Mouse (Mus musculus): ENCODE measurements around the gene Ascl5. TPM values are rescaled to one million over a fixed set of nuclear protein-coding genes. Genes with fewer than 3 reads are reported as not detected.

Ascl5 gene
- polyA plus RNA-seq, 1 experiment from 2014 or later = 0.33 TPM

DNA sequence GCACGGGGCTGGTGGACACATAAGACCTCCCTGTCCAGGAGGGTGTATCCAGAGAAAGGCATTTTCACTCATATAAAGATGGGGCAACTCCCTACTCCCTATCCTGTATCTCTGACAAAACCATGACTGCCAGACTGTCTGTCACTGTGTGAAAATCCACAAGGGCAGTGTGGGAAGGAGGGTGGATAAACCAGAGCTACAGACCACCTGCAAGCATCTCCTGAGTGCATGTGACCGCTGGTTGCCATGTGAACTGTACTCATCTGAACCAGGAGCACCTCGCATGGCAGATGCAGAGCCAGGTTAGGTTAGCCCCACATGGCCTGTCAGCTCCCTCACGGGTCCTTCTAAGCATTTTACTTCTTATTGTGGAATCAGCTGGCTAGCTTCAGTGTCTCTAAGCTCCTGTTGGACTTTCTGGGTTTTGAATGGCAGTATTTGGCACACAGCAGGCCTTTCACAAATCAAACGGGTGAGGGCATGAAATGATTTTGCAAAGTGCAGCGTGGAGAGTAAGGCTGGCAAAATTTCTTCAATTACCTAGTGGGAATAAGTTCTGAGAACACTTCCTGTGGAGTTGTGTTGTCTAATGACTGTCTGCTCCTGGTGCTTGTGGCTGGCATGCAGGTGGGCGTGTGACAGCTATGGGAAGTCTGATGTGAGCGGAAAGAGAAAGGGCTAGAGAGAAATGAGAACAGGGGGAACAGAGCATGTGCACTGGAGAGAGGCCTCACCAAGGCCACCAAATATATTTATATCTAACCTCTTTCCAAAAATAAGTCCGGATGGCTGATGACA is 39.0 kb downstream of the Ascl5 start:
- Histone ChIP-seq H3K36me3 (no peaks in the 10 kb centered on the region), H3K27me3 (replicated peaks) (no peaks in the 10 kb centered on the region), H3K4me2 (no peak overlapping the region), H3K27ac (no peak overlapping the region), H3K4me3 (replicated peaks) (no peak overlapping the region), H3K4me1 (no peaks in the 10 kb centered on the region), H3K9ac (no peak overlapping the region), H3K9me3 (no peaks in the 10 kb centered on the region)
- 75% methylated on average over 9 of the region's 9 CpGs for WGBS
- ATAC-seq (ENCODE audit: insufficient read depth, low FRiP score, low read depth) = no peak

DNA sequence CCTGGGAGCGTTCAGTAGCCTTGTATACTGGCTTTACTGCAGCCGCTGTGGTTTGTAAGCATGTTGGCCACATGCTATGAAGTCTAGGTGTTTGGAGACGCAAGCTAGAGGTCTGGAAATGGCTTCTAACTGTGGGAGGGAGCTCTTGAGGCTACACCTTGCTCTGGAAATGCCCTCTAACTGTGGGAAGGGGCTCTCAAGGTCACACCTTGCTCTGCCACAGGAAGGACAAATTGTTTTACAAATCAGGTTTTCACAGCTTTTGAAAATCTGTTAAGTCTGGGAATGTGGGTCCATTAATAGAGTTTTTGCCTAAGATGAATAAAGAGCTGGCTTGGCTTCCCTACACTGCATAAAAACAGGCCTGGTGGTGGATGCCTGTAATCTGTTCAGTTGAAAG is 43.1 kb downstream of the Ascl5 start:
- Histone ChIP-seq H3K9ac (no peak overlapping the region), H3K9me3 (no peaks in the 10 kb centered on the region), H3K4me2 (no peak overlapping the region), H3K4me1 (no peaks in the 10 kb centered on the region), H3K36me3 (no peaks in the 10 kb centered on the region), H3K27ac (no peak overlapping the region), H3K27me3 (replicated peaks) (no peaks in the 10 kb centered on the region), H3K4me3 (replicated peaks) (no peak overlapping the region)
- no peak for ATAC-seq (ENCODE audit: insufficient read depth, low FRiP score, low read depth)
- 68% methylated on average over 3 of the region's 3 CpGs for WGBS

DNA sequence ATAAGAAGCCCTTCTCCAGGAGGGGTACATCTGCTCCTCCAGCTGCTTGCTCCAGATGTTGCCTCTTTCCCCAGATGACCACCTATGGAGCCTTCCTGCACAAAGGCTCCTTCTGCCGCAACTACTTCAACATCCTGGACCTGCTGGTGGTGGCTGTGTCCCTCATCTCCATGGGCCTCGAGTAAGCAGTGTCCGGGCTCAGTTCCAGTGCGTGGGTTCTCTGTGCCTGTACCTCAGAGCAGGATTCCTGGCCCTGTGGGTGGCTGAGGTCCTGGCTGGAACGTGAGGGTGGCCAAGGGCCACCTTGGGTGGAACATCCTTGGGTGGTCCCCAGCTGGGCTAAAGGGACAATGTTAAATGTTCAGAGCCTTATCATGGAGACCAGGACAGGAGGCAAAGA is 44.2 kb downstream of the Ascl5 start:
- no peak overlapping the region for H3K4me3 ChIP-seq (replicated peaks)
- H3K27me3 ChIP-seq (replicated peaks) = no peaks in the 10 kb centered on the region
- no peak for ATAC-seq (ENCODE audit: insufficient read depth, low FRiP score, low read depth)
- no peaks in the 10 kb centered on the region for H3K9me3 ChIP-seq
- H3K27ac ChIP-seq = no peak overlapping the region
- no peak overlapping the region for H3K4me2 ChIP-seq
- 81% methylated on average over 5 of the region's 5 CpGs for WGBS
- no peak overlapping the region for H3K9ac ChIP-seq
- no peaks in the 10 kb centered on the region for H3K36me3 ChIP-seq
- no peaks in the 10 kb centered on the region for H3K4me1 ChIP-seq

Other genes with a start within 250 kb of the Ascl5 start
- 95.0 and 97.1 TPM in 2 replicates for gene Lad1, start 232.2 kb upstream of the Ascl5 start, polyA plus RNA-seq (2015; fragmentation: Nextera tagmentation; extraction: Ambion mirVana)
- 18.7 and 25.8 TPM in 2 replicates for gene Tnnt2, start 214.4 kb upstream of the Ascl5 start, polyA plus RNA-seq (2015; fragmentation: Nextera tagmentation; extraction: Ambion mirVana)
- 14.1 and 21.5 TPM in 2 replicates for gene Pkp1, start 131.6 kb upstream of the Ascl5 start, polyA plus RNA-seq (2015; fragmentation: Nextera tagmentation; extraction: Ambion mirVana)
- 0.06 and 0.09 TPM in 2 replicates for gene Igfn1, start 44.5 kb upstream of the Ascl5 start, polyA plus RNA-seq (2015; fragmentation: Nextera tagmentation; extraction: Ambion mirVana)
- 141 and 161 TPM in 2 replicates for gene Tmem9, start 42.7 kb upstream of the Ascl5 start, polyA plus RNA-seq (2015; fragmentation: Nextera tagmentation; extraction: Ambion mirVana)
- 0.10 and 0.17 TPM in 2 replicates for gene Cacna1s, start 1.9 kb downstream of the Ascl5 start, polyA plus RNA-seq (2015; fragmentation: Nextera tagmentation; extraction: Ambion mirVana)
- gene Kif21b, start 80.6 kb downstream of the Ascl5 start, polyA plus RNA-seq (2015; fragmentation: Nextera tagmentation; extraction: Ambion mirVana) = 3.3 and 3.8 TPM in 2 replicates
- gene Mroh3, start 162.0 kb downstream of the Ascl5 start, polyA plus RNA-seq (2015; fragmentation: Nextera tagmentation; extraction: Ambion mirVana) = 0.66 and 0.73 TPM in 2 replicates
- gene Inava, start 183.5 kb downstream of the Ascl5 start, polyA plus RNA-seq (2015; fragmentation: Nextera tagmentation; extraction: Ambion mirVana) = 30.8 and 33.1 TPM in 2 replicates
- not detected in 2 replicates for gene Gpr25, start 210.1 kb downstream of the Ascl5 start, polyA plus RNA-seq (2015; fragmentation: Nextera tagmentation; extraction: Ambion mirVana)

Measured in stomach, embryonic 15.5 days (tissue).